Mouse (Mus musculus) heart, embryonic 11.5 days (tissue): ENCODE results near the gene Fndc3b. TPM values are rescaled to one million over a fixed set of nuclear protein-coding genes. Genes with fewer than 3 reads are reported as not detected.

Experiments
- ATAC-seq: fragments of 200-750 bp; cut with Nextera tagmentation; replicated peaks from 2 replicates; pipeline ENCODE4 v1.8.0; 2017; ENCODE audit warnings: moderate library complexity; ENCODE audit not compliant: insufficient number of reproducible peaks, low FRiP score, low TSS enrichment
- H3K27ac ChIP-seq: fragments of 300-500 bp; sonication (generic); 2 replicates; pipeline ENCODE4 v1.5.1; 2014; ENCODE audit warnings: mild to moderate bottlenecking, low read depth, low read length
- H3K27me3 ChIP-seq: fragments of 300-500 bp; sonication (generic); 2 replicates; pipeline ENCODE4 v1.6.1; 2014; ENCODE audit warnings: mild to moderate bottlenecking, low read length, mixed read lengths; ENCODE audit not compliant: control insufficient read depth, insufficient read depth
- H3K36me3 ChIP-seq: fragments of 300-500 bp; sonication (generic); 2 replicates; pipeline ENCODE4 v1.6.1; 2014; ENCODE audit warnings: mild to moderate bottlenecking, low read length, moderate library complexity, mixed read lengths; ENCODE audit not compliant: control insufficient read depth, insufficient read depth
- H3K4me1 ChIP-seq: fragments of 300-500 bp; sonication (generic); 2 replicates; pipeline ENCODE4 v1.6.1; 2014; ENCODE audit warnings: low read length; ENCODE audit not compliant: control insufficient read depth, insufficient read depth
- H3K4me2 ChIP-seq: fragments of 300-500 bp; sonication (generic); 2 replicates; pipeline ENCODE4 v1.6.1; 2014; ENCODE audit warnings: mild to moderate bottlenecking, moderate library complexity
- H3K4me3 ChIP-seq: fragments of 300-500 bp; sonication (generic); 2 replicates; pipeline ENCODE4 v1.5.1; 2014; ENCODE audit warnings: low read depth, low read length
- H3K9ac ChIP-seq: fragments of 300-500 bp; sonication (generic); 2 replicates; pipeline ENCODE4 v1.6.1; 2014; ENCODE audit warnings: mild to moderate bottlenecking, low read depth, low read length, moderate library complexity
- H3K9me3 ChIP-seq: fragments of 300-500 bp; sonication (generic); replicated peaks from 2 replicates; pipeline ENCODE4 v1.6.1; 2016; ENCODE audit warnings: low read length; ENCODE audit not compliant: control insufficient read depth
- WGBS: fragments of 180-500 bp; shearing (Covaris S2); extraction: QIAGEN DNeasy Blood & Tissue Kit; methylation state at CpG from one replicate; pipeline ENCODE4 v1.1.7; 2014; ENCODE audit not compliant: insufficient replicate concordance; 5-methylcytosine and 5-hydroxymethylcytosine counted together
- polyA plus RNA-seq: library from polyadenylated mRNA; unstranded; fragments of >200 nt; fragmentation: Nextera tagmentation; extraction: Ambion mirVana; gene quantifications from 2 replicates; pipeline ENCODE4 v1.2.1, GENCODE M21; 2014

Fndc3b gene
- polyA plus RNA-seq, 1 experiment from 2014 or later: 28.6 TPM

GRCm38 (mm10) chr3:27607081-27607795 is 103.9 kb downstream of the Fndc3b start:
- Histone ChIP-seq H3K4me2 (peak overlapping the region; percentile 23), H3K9me3 (no peaks in the 10 kb centered on the region), H3K27me3 (no peaks in the 10 kb centered on the region), H3K27ac (peak overlapping the region; percentile 87), H3K4me3 (no peak overlapping the region), H3K36me3 (no peaks in the 10 kb centered on the region), H3K9ac (peak overlapping the region; percentile 53), H3K4me1 (peaks cover 31% of the 10 kb centered on the region)
- ATAC-seq: peak; percentile 82
- WGBS: 12% methylated on average over 9 of the region's 9 CpGs

- Histone ChIP-seq H3K27me3 (no peaks in the 10 kb centered on the region), H3K27ac (peak overlapping the region; percentile 87), H3K36me3 (no peaks in the 10 kb centered on the region), H3K4me2 (no peak overlapping the region), H3K9me3 (no peaks in the 10 kb centered on the region), H3K4me3 (no peak overlapping the region), H3K4me1 (peaks cover 31% of the 10 kb centered on the region), H3K9ac (0 out of 2 replicates have a peak overlapping the region, but pooled peaks have one; percentile 53)
- no peak for ATAC-seq
- 73% methylated on average over 6 of the region's 6 CpGs for WGBS
Measured at GRCm38 (mm10) chr3:27606626-27607025, 104.5 kb downstream of the Fndc3b start.

- H3K27me3 ChIP-seq: no peaks in the 10 kb centered on the region
- no peaks in the 10 kb centered on the region for H3K9me3 ChIP-seq
- no peak overlapping the region for H3K4me2 ChIP-seq
- H3K27ac ChIP-seq: no peak overlapping the region
- ATAC-seq: no peak
- H3K4me1 ChIP-seq: peaks cover 35% of the 10 kb centered on the region
- H3K36me3 ChIP-seq: no peaks in the 10 kb centered on the region
- H3K9ac ChIP-seq: no peak overlapping the region
- no peak overlapping the region for H3K4me3 ChIP-seq
- 81% methylated on average over 4 of the region's 4 CpGs for WGBS
Measured at GRCm38 (mm10) chr3:27605613-27606012, 105.5 kb downstream of the Fndc3b start.

GRCm38 (mm10) chr3:27605081-27605480 is 106.0 kb downstream of the Fndc3b start:
- no peak overlapping the region for H3K4me2 ChIP-seq
- H3K9me3 ChIP-seq: no peaks in the 10 kb centered on the region
- no peaks in the 10 kb centered on the region for H3K27me3 ChIP-seq
- no peak overlapping the region for H3K9ac ChIP-seq
- WGBS: 87% methylated on average over 3 of the region's 3 CpGs
- H3K36me3 ChIP-seq: no peaks in the 10 kb centered on the region
- H3K27ac ChIP-seq: no peak overlapping the region
- no peak overlapping the region for H3K4me3 ChIP-seq
- no peak for ATAC-seq
- peaks cover 39% of the 10 kb centered on the region for H3K4me1 ChIP-seq

GRCm38 (mm10) chr3:27604629-27605028 is 106.5 kb downstream of the Fndc3b start:
- ATAC-seq: no peak
- Histone ChIP-seq H3K36me3 (no peaks in the 10 kb centered on the region), H3K4me3 (no peak overlapping the region), H3K4me1 (peaks cover 43% of the 10 kb centered on the region), H3K4me2 (no peak overlapping the region), H3K27ac (no peak overlapping the region), H3K27me3 (no peaks in the 10 kb centered on the region), H3K9ac (no peak overlapping the region), H3K9me3 (no peaks in the 10 kb centered on the region)
- 75% methylated on average over 4 of the region's 4 CpGs for WGBS

DNA sequence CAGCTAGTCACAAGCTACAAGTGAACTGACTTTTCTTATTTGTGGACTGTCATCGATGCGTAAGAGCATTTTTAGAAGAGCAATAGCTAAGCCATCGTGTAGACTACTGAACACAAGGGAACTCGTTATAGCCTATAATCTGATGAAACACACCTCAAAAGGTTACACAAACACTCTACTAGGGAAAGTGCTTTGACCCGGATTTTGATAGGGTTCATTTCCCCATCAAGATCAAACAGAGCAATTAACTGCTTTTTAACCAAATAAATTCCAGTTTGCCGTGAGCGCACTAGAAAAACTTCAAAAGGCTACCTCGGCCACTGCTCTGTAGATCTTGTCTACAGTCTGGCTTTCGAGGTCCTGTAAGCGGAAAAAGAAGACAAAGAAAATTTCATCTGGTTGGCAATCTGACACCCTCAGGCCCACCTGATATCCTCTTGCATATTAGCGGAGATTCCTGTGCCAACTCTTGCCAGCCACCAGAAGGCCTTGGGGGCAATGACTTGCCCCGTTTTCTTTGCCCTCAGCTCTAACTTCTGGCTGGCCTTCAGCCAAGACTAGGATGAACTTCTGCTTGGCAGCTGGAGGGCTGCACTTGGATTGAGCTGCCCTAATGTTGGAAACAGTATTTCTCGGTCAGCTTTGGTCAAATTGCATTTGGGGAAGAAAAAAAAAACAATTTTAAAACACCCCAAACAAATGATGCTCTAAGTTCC is 107.0 kb downstream of the Fndc3b start:
- Histone ChIP-seq H3K27me3 (no peaks in the 10 kb centered on the region), H3K27ac (no peak overlapping the region), H3K4me3 (no peak overlapping the region), H3K4me2 (no peak overlapping the region), H3K9me3 (no peaks in the 10 kb centered on the region), H3K4me1 (peaks cover 46% of the 10 kb centered on the region), H3K36me3 (no peaks in the 10 kb centered on the region), H3K9ac (no peak overlapping the region)
- no peak for ATAC-seq
- 69% methylated on average over 13 of the region's 13 CpGs for WGBS

GRCm38 (mm10) chr3:27600645-27601044 is 110.5 kb downstream of the Fndc3b start:
- Histone ChIP-seq H3K9me3 (no peaks in the 10 kb centered on the region), H3K27ac (peak overlapping the region; percentile 59; the same call in 1 of the 2 replicates), H3K4me1 (peaks cover 26% of the 10 kb centered on the region), H3K27me3 (no peaks in the 10 kb centered on the region), H3K36me3 (no peaks in the 10 kb centered on the region), H3K4me2 (no peak overlapping the region), H3K4me3 (no peak overlapping the region), H3K9ac (no peak overlapping the region)
- WGBS: 36% methylated on average over 7 of the region's 7 CpGs
- ATAC-seq: 0 out of 2 replicates have a peak, but pooled peaks have one; percentile 18

- no peak overlapping the region for H3K9ac ChIP-seq
- peaks cover 26% of the 10 kb centered on the region for H3K4me1 ChIP-seq
- ATAC-seq: no peak; the same call in 1 of the 2 replicates
- no peaks in the 10 kb centered on the region for H3K36me3 ChIP-seq
- H3K27me3 ChIP-seq: no peaks in the 10 kb centered on the region
- H3K4me3 ChIP-seq: no peak overlapping the region
- H3K9me3 ChIP-seq: no peaks in the 10 kb centered on the region
- peak overlapping the region; percentile 59 for H3K27ac ChIP-seq
- 48% methylated on average over 4 of the region's 4 CpGs for WGBS
- no peak overlapping the region for H3K4me2 ChIP-seq
Measured at GRCm38 (mm10) chr3:27600197-27600596, 110.9 kb downstream of the Fndc3b start.
